Mouse (Mus musculus) fibroblast of lung, adult 2 months (primary cell): ENCODE results near the gene Efs.

Experiments used
- DNase-seq: peaks from one replicate; pipeline ENCODE4 v3.0.0-alpha.2; 2011; ENCODE audit warnings: low read depth

Gene Efs

DNA sequence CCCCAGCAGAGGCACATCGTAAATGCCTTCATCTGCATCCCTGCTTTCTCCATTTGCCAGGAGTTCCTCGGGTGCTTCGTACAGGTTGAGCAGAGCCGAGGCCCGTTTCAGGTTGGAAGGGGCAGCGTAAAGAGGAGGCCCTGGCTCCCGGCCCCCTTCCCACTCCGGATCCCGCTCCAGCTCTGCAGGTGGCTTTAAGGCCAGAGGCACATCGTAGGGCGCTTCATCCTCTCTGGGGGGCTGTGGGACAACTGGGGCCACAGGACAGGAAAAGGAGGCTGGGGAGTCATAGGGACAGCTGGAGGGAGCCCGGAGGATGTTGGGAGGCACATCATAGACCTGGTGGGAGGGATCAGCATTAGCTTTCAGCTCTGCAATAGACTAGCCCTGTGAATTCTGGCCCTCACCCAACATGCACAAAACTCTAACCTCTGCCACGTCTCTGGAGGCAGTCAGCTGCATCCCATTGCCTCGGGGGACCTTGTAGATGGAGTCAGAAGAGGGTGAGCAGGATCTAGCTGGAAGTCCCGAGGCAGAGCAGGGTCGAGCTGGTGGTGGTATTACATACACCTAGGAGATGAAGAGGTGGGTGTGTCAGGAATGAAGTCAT, 5.7 kb downstream of the Efs start:
- DNase-seq: no peak

DNA sequence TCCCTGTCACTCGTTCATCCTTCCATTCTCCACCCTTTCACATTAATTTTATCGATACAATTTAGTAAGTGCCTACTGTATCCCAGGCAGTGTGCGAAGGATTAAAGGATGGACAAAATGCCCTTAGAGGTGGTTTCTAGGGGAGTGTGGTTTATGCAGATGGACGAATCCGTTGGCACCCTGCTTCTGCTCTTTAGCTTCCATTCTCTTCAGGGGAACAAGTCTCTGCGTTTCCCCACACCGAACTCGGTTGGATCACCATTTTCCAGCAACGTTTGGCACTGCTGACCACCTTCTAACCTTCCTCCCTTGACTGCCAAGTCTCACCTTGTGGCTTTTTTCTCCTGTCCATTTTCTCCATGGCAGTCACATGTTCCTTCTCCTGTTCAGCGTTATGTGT, 12.6 kb downstream of the Efs start:
- no peak for DNase-seq

DNA sequence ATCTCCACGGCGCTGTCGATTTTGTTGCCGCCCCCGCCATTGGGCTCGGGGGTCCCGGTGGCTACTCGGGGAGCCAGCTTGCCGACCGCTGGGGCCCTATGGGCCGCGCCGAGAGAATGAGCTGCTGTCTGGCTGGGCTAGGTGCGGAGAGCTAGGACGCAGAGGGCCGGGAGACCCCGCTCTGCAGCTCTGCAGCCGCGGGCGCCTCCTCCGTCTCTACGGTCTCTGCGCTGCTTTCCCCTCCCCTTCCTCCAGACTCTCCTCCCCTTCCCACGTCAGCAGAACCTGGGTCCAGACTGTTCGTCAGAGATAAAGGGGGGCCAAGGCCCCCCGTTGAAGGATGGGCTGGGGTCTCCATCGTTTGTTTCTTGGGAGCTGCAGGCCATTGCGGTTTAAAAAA, 13.0 kb downstream of the Efs start, which contains the start of gene Slc22a17:
Slc22a17 (minus strand) TSS at position 247 of the 400 bp plus-strand sequence.
- no peak for DNase-seq

DNA sequence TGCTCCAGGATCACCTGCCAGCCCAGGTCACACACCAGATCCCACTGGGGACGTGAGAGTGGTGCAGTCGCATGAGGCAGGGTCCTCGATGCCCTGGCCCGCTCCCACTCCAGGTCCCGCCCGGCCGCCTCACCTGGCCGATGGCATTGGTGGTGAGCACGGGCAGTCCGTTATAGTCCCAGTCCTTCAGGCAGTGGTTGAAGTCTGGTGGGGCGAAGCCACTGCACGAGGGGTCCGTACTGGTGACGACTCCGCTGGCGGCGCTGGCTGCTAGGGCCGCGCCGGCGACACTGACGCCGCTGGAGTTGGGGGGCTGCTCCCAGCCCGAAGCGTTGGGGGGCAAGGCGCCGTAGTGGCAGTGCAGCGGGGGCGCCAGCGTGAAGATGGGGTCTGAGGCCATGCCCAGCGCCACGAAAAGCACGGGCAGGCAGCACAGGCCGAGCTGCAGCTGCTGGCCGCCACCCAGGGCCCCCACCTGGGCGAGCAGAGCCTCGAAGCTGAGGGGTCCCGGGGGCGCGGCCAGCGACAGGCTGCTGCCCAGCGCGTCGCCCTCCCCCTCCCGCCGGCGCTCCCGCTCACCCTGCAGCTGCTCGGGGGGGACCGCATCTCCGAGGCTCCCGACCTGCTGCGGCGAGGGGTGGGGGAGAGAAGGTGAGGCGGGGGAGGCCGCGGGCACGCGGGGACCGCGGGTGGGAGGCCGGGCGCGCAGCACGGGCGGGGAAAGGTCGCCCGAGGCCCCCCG, 13.6 kb downstream of the Efs start:
- no peak for DNase-seq

DNA sequence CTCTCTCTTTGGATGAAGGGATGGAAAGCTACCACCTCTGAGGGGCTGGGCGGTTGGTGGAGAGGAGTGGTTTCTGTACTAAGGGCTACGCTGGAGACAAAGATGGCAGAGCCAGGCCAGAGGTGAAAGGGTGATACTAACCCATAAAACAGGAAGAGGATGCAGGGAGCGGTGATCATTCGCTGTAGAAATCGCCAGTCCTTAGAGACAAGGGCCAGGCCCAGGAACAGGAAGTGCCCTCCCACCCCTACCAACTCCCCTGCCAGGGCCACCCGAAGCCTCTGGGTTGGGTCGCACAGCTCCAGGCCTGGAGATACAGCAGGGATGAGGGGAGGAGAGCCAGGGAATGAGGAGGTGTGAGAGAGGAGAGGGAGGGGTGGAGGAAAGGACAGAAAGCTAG, 17.2 kb downstream of the Efs start:
- DNase-seq: no peak

DNA sequence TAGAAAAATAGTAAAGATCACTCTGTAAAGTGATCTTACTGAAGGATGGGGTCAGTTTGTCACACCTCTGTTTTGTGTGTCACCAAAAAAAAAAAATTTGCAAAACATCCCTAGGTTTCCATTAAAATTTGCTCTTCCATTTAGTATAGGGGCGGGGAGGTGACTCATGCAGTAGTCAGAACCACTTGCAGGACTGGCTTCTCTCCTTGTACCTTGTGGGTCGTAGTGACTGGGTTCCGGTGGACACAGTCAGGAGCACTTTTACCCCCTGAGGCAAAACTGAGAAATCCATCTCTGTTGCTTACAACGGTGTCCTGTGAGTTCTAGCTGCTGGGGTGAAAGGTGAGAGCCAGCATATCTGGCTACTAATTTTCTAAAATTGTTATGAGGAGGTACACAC, 22.3 kb downstream of the Efs start:
- no peak for DNase-seq

DNA sequence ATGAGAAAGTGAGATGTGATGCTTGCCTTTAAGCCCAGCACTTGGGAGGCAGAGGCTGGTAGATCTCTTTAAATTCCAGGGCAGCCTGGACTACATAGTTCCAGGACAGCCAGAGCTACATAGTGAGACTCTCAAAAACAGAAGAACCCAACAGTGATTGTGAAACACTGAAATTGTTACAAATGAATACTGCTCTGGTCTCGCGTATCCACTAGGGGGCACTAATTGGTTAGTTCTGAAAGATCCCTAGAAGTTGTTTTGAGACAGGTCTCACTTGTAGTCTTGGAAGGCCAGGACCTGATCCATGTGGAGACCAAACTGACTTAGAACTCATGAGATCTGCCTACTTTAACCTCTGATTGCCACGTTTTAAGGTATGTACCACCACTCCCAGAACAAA, 25.5 kb downstream of the Efs start:
- DNase-seq: peak; percentile 63

DNA sequence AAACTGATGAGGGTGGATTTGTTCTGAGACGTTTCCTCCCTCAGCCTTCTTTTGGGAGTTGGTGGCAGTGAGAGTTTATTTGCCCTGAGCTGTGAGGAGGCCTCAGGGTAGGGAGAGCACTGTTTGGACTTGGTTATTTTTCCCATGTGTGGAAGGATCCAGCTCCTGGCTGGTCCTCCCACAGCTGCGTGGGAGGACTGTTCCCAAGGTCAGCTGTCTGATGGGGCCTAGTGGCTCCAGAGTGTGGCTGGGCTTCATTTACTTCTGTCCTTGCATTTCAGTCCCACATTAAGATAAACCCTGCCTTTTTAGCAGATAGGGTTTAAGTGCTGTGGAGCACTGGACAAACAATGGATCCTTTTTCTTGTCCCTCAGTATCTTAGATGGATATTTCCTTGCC, 28.5 kb downstream of the Efs start:
- DNase-seq: no peak

DNA sequence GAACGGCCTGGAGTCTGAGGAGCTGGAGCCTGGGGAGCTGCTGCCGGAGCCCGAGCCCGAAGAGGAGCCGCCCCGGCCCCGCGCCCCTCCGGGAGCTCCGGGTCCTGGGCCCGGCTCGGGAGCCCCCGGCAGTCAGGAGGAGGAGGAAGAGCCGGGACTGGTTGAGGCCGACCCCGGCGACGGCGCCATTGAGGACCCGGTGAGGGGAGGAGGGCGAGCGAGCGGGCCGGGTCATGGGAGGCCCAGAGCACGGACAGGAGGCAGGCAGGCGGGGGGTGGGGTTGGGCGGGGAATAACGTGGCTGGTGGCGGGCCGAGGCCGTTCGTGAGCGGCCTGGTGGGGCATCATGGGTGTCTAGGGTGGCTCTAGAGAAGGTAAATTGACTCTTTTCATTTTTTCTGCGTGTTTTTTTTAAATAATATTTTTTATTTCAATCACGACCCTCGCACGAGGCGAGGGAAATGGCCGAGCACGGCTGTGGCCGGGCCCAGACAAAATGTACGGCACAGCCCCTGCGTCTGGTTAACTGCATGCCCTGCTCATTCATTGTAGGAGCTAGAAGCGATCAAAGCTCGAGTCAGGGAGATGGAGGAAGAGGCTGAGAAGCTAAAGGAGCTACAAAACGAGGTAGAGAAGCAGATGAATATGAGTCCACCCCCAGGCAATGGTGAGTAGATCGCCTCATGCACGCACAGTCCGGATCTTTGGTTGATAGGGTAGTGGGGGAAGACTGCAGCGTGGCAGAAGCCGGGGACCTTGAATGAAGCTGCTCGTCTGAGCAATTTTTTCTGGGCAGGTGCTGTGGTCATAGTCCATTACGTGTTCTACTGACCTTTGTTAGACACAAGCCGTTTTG, 31.4 kb downstream of the Efs start:
- no peak for DNase-seq

DNA sequence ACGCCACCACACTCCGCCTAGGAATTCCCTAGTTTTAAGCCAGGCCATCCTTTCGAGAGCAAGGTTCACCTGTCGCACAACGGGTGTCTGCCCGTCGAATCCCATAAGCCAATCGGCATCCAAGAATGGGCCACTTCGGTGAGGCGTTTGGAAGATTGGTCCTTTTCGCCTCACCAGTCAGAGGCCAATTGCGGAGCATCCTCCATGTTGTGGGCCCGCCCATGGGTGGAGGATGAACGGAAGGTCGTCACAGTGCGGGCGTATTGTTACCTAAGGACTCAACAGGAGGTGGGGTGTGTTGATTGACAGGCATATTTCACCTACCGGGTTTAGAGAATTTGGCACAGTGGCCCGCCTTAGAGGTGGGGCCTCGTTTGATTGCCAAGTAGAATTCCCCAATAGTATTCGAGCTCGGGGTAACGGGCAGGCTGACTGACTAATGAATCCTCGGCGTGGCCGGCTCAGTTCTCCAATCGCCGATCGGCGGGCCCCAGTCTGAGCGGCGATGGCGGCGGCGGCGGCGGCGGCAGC, 32.2 kb downstream of the Efs start:
- DNase-seq: peak; percentile 99

DNA sequence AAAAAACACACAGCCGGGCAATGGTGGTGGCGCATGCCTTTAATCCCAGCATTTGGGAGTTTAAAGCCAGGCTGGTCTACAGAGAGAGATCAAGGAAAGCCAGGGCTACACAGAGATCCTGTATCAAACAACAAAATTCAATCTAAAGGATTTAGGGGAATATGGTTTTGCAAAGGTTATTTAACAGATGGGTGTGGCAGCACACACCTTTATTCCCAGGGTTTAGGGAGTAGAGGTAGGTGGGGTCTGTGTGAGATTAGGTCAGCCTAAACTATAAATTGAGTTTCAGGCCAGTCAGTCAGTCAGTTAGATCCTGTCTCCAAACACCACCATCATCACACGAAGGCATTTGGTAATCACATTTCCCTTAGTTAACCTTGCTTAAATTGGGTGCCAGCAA, 33.7 kb downstream of the Efs start, which contains the start of gene Pabpn1:
Pabpn1 (plus strand) TSS at position 301 of the 400 bp plus-strand sequence.
- no peak for DNase-seq

DNA sequence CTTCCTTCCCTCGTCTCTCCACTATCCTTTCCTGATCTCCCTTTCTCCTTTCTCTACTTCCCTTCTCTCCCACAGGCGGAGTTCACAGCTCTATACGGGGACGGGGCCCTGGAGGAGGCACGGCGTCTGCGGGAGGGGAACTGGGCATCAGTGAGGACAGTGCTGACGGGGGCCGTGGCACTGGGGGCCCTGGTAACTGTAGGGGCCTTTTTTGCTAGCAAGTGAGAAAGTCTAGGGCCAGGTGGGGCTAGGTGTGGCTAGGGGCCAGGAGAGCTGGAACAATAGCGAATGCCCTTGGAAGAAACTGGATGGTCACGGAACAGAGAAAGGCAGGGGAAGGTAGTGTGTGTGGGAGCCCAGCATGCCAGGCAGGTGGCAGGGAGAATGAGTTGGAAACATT, 40.6 kb downstream of the Efs start:
- DNase-seq: no peak

DNA sequence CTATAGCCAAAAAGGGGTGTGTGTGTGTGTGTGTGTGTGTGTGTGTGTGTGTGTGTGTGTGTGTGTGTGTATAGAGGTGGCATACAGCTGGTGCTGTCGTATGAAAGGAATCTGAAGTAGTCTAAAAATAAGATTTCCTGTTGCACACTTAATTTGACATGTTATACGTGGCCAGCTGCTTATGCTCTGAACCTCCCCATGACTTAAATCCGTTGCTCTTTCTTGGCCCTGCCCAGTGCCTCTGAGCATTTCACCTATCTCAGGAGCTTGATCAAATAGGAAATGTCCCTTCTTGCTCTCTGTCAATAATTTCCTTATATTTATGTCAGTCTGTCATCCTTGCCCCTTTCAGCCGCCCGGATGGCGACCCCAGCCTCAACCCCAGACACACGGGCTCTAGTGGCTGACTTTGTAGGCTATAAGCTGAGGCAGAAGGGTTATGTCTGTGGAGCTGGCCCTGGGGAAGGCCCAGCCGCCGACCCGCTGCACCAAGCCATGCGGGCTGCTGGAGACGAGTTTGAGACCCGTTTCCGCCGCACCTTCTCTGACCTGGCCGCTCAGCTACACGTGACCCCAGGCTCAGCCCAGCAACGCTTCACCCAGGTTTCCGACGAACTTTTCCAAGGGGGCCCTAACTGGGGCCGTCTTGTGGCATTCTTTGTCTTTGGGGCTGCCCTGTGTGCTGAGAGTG, 41.8 kb downstream of the Efs start:
- no peak for DNase-seq

DNA sequence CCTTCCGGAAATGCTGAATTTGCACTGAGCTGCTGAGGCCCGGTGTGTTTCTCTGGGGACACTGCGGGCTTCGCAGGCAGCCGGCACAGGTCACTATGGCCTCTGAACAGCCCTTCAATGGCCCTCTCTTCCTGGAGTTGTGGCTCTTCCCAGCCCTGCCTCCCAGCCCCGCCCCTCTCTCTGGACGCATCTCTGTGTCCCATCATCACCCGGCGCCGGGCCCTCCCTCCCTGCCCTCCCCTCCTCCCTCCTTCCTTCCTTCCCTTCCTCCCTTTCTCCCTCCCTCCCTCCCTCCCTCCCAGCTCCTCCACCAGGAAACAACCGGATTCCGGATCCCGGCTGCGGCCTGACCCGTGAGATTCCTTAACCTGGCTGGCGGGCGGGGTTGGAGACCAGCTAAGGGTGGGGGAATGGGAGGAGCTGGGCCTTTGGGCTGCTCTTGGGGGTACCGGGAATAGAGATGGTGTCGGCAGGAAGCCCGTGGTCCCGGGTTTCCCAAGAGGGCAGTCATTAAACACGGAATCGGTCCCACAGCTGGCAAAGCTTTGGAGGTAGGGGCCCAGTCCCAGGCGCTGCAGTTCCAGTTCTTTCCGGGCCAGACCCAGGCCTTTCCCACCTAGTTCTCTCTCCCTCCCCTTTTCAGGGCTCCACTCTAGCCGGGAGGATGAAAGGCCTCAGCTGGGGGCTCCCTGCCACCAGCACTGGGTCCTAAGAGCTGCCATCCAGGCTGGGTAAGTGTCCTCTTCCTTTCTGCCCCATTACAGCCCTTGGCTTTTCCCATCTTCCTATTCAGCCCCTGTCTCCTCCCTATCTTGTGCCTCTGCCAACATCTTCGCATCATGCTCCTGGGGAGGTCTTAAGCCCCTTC, 42.5 kb downstream of the Efs start, which contains the start of the genes Bcl2l2 and Gm20521:
Bcl2l2 (plus strand) TSS at position 224 of the 868 bp plus-strand sequence.
Gm20521 (plus strand) TSS at position 288 of the 868 bp plus-strand sequence.
- peak; percentile 70 for DNase-seq

DNA sequence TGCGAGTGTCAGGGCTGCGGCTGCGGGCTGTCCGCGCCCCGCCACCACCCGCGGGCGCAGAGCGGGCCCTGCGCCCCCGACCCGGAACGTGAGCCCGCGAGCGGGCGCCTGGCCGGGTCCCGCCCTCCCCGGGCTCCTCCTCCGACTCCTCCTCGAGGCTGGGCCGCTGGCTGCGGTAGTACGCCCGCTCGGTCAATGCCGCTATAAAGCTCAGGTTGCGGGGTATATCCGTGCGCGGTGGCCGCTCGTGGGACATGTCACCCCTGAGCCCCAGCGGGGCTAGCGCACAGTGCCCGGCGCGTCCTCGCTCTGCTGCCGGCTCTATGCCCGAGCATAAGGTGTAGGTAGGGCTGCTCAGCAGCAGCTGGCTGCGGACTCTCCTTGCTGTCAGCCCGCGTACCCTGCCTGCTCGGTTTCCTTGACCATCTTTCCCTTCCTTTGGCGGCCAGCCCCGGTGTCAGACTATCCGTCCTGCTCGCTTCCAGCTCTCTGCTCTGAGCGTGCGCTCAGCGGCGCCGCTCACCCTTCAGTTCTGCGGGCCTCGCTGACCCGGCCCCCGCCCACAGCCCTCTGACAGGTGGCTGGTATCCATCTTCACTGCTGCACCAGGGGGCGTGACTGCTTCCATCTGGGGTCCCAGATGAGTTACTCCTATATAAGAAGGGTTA, 48.7 kb downstream of the Efs start, which contains the start of gene Ppp1r3e:
Ppp1r3e (minus strand) TSS at position 503 of the 668 bp plus-strand sequence.
- DNase-seq: no peak

DNA sequence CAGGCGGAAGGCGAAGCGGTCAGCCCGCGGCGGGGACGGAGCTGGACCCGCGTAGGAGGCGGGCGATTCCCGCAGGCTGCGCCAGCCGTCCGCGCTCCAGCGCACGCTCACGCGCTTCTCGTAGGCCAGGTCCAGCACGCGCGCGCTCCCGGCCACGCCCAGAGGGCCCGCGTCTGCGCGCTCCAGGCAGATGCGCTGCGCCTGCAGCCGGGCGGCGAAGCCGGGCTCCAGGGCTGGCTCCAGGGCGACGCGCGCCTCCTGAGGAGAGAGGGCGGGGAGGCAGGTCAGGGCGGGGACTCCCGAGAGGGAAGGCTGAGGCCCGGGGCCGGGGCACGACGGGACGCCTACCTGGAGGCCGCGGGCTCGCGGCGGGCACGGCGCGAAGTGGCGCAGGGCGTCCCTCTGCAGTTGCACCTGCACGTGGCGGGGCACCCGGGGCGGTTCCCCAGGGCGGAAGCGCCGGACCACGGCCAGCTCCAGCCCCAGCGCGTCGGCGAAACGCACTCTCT, 49.3 kb downstream of the Efs start:
- peak; percentile 56 for DNase-seq

DNA sequence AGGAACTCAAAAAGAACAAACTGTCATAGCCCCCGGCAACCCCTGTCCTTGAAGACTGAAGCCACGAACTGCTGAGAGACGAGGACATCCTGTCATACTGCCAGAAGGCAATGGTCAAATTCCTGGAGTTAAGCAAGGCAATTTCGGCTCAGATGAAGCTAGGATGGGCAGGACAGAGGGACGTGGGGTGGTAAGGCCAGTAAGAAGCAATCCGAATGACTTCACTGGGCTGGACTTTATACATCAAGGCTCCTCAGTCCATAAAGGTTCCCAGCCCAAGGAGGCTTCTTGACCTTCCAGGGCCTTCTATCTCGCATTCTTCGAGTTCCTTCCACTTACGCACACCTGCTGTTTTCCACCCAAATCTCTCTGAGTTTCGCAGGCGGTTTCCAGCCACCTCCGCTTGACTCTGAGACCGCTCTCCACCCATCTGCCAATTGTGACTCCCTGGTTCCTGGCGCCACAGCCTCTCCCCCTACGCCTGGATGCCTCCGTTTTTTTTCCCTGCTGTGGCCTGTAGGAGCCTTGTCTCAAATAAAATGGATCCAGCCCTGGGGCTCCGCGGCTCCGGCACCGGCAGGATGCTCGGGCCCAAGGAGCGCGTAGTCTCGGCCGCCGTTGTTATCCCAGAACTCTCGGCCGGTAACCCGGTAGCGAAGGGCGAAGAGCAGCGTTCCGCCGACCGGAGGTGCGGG, 49.9 kb downstream of the Efs start:
- no peak for DNase-seq

DNA sequence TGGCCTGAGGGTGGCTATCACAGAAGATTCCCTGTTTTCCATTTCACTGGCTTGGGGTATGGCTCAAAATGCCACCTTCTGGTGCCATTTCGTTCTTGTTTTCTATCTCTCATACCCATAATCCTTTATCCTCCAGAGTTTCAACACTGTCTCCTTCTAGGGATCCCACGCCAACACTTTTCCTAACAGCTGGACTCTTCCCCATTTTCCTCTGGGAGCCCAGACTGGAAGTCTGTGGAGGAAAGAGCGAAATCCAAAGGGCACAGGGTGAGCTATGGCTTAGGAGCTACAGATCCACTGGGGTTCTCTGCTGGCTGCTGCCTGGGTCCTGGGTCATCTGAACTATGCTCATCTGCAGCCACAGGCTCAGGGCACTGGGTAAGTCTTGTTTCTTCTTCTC, 51.8 kb downstream of the Efs start:
- no peak for DNase-seq

DNA sequence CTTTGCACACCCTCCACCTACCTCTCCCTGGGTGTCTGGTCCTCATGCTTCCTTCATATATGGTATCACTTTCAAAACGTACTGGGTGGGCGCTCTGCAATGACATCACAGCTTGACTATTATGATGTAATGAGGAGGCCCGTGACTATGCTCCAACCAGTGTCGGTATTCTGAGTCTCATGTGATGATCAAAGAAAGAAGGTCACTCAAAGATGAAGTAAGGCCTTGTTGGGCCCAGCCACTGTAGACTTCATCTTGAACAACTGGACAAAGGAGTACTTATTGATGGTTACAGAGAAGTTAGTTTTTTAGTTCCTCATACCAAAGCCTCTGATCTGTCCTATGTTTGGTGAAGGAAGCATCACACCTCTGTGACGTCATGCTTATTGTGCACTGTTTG, 55.1 kb downstream of the Efs start, which contains the start of gene Homez:
Homez (minus strand) TSS at position 101 of the 400 bp plus-strand sequence.
- no peak for DNase-seq
